Mouse (Mus musculus) erythroblast, embryonic 14.5 days (primary cell): Measurements from ENCODE around the gene Setmar.

Source experiments
- GATA1 ChIP-seq: IDR thresholded peaks from 2 replicates; pipeline ENCODE4 v1.6.1; 2012; ENCODE audit warnings: low read length, inconsistent platforms, mixed read lengths
- TAL1 ChIP-seq: IDR thresholded peaks from 3 replicates; pipeline ENCODE4 v1.6.1; 2012; ENCODE audit warnings: low read length, inconsistent platforms, mixed read lengths

DNA sequence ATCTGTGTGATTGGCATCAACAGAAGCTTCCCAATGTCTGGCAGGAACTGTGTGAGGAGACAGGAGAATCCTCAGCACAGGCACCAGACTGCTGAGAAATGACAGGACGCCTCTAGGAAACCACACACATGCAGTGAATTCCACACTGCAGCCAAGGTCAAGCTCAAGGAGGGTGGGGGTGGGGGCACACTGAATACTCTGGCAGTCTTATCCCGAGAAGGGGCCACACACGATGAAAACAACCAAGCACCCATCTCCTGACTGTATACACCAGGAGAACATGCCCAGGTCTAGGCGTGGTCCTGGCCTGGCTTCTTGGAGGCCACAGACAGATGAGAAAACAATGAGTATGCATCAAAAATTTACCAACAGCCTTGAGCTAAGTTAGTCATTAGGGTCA lies 45.5 kb downstream of the Setmar start:
- TF ChIP-seq GATA1 (no peak), TAL1 (no peak)
